Mouse (Mus musculus): Measurements from ENCODE around the gene Tfap2e.

GRCm38 (mm10) chr4:126732111-126732510, 3.9 kb downstream of the Tfap2e start:
- TF ChIP-seq CTCF (IDR thresholded peaks at IDR 0.05; ENCODE audit: low read depth, low read length): no peak
- no peak for TF ChIP-seq POLR2A (IDR thresholded peaks at IDR 0.05; ENCODE audit: extremely low read depth, insufficient read depth, low read length)

Data from liver, adult 2 months (tissue).